Mouse (Mus musculus): ENCODE results near the gene Adal.

The Adal gene

DNA sequence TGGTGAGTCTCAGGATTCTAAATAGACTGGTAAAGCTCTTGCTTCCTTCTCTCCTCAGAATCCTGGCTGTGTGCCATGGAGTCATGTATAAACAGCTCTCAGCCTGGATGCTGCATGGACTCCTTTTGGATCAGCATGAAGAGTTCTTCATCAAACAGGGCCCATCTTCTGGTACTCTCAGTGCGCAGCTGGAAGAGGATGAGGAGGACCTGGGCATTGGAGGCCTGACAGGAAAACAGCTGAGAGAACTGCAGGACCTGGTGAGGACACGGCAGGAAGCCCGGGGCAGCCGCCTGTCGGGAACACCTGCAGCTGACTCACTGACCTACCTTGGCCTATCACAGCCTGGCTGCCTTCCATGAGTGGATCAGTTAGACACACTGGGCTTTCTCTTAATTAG, 43.2 kb downstream of the Adal start:
- DNase-seq: no peak

DNA sequence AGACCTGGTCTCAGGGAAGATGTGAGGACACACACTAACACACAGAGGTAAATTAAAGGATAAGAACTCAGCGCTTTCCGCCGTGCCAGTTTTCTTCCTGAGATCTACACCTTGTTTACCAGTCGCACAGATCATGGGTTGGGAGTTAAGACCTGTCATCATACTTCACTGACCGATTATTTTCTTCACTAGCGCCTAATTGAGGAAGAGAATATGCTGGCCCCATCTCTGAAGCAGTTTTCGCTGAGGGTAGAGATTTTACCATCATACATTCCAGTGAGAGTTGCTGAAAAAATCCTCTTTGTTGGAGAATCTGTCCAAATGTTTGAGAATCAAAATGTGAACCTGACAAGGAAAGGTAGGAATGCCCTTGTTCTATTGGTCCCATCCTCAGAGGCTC, 43.9 kb downstream of the Adal start:
- no peak for DNase-seq

DNA sequence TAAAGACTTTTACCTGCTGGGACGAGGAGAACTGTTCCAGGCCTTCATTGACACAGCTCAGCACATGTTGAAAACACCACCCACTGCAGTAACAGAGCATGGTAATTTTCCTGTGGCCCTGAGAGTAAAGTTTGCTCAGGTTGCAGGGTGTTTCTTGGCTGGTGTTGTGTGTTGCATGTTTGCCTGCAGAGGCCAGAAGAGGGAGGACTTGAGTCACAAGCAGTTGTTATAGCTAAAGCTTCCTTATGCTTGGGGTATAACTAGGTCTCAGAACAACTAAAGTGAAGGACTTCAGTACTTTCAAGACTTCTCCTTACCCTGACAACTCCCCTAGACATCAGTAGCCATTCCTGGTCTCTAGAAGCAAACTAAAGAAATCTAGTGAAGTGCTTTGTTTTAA, 48.3 kb downstream of the Adal start:
- no peak for DNase-seq

DNA sequence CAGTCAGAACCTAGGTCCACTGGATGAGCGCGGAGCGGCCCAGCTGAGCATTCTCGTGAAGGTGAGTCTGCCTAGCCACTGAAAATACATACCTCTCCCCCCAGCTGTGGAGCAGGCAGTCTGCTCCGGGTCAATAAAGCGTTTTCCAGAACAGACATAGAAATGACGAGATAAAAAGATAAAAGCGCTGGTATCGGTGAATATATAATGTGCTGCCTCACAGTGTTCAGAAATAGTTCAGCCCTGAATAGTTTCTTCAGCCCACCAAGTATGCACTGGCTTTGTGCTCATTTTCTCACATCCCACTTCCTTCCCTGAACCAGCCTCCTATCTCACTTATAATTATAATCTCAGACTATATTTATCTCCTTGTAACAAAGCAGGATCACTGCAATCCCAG, 55.2 kb downstream of the Adal start:
- DNase-seq: no peak

DNA sequence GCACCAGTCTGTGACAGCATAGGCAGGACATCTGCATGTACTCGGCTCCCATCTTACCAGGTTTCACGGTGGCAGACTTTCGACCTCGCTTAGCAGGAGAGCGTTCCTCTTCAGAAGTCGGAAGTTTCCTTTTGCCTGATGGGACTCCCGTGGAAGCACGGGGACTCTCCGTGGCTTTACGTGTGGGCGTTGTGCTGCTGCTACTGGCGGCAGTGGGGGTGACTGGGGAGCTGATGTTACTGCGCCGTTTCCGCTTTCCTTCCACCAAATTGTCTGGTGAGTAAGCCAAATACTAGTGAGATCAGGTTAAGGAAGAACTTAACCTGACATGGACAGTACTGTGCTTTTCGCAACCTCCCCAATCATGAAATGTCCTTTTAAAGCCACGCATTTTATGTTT, 64.0 kb downstream of the Adal start:
- DNase-seq: no peak

Measured in kidney, postnatal 4 days (tissue).